In genomic region chr11:47073538-47073937, GRCm38 (mm10) we compare ENCODE assay signal across 12 mouse cellular contexts.
"Had no signal": no experiment of that assay in that cellular context is flagged by ENCODE, and none has a peak within 500 bp of the region (broad histone marks: within the 10 kb centered on the region; RNA-seq: fewer than 3 reads in every experiment).

No protein-coding gene starts in this region.

- H3K27ac ChIP-seq: limb, embryonic 15.5 days; liver, embryonic 12.5 days; lung, embryonic 15.5 days; midbrain, embryonic 13.5 days; neural tube, embryonic 13.5 days; stomach, postnatal 0 days had no signal

- ATAC-seq: intestine, postnatal 0 days; liver, embryonic 12.5 days; midbrain, embryonic 13.5 days had no signal

- H3K4me1 ChIP-seq: limb, embryonic 15.5 days; liver, embryonic 12.5 days; lung, embryonic 15.5 days; midbrain, embryonic 13.5 days; neural tube, embryonic 13.5 days had no signal

- H3K4me2 ChIP-seq: limb, embryonic 15.5 days; liver, embryonic 12.5 days; lung, embryonic 15.5 days; midbrain, embryonic 13.5 days; neural tube, embryonic 13.5 days had no signal

- H3K4me3 ChIP-seq: limb, embryonic 15.5 days; liver, embryonic 12.5 days; lung, embryonic 15.5 days; midbrain, embryonic 13.5 days; neural tube, embryonic 13.5 days had no signal

- H3K9me3 ChIP-seq: limb, embryonic 15.5 days; liver, embryonic 12.5 days; lung, embryonic 15.5 days; midbrain, embryonic 13.5 days; neural tube, embryonic 13.5 days had no signal

- H3K27me3 ChIP-seq: limb, embryonic 15.5 days; liver, embryonic 12.5 days; lung, embryonic 15.5 days; midbrain, embryonic 13.5 days; neural tube, embryonic 13.5 days had no signal

- H3K9ac ChIP-seq: limb, embryonic 15.5 days; liver, embryonic 12.5 days; lung, embryonic 15.5 days; midbrain, embryonic 13.5 days; neural tube, embryonic 13.5 days had no signal

- H3K36me3 ChIP-seq: limb, embryonic 15.5 days; liver, embryonic 12.5 days; lung, embryonic 15.5 days; midbrain, embryonic 13.5 days; neural tube, embryonic 13.5 days had no signal

- DNase-seq: kidney, adult 9 months; kidney, postnatal 25 days; layer of hippocampus, adult 9-11 months; layer of hippocampus, postnatal 36 days; thymus, postnatal 4 days had no signal
